Mouse (Mus musculus) thymus, postnatal 25 days (tissue): ENCODE results near the gene Nceh1.
A peak's percentile ranks its signal among the peaks of the same experiment; 100 is the strongest.

Source experiments
- DNase-seq: peaks from one replicate; pipeline ENCODE4 v3.0.0; 2022

The Nceh1 gene

GRCm38 (mm10) chr3:27191856-27192255 is 9.1 kb downstream of the Nceh1 start:
- DNase-seq = no peak

GRCm38 (mm10) chr3:27193844-27194317 is 11.1 kb downstream of the Nceh1 start:
- peak; percentile 21 for DNase-seq

GRCm38 (mm10) chr3:27195153-27195552 is 12.4 kb downstream of the Nceh1 start:
- DNase-seq = no peak

DNA sequence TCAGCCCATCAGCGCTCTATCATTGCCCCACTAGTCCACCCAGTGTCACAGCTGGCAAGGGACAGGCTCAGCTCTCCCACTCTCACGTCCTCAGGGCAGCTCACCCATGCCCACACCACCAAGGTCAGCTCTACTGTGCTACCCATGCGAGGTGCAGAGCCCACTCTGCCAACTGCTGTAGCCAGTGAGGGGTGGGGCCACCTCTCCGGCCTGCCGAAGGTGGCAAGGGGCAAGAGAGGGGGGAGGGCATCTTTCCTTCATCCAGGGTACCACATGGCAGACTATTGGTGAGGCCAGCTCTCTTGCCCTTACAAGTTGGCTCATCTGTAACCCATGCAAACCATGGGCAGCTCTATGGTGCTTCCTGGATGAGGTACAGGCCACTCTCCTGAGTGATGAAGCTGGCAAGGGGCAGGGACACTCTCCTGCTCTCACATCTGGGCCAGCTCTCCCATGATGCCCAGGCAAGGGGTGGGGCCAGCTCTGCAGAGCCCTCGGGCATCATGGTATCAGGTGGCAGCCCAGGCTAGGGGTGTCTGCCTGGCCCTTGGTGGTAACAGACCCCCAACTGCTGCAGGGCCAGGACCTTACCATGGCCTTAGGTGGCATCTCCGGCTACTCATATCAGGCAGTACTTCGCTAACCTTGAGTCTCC is 12.9 kb downstream of the Nceh1 start:
- no peak for DNase-seq

GRCm38 (mm10) chr3:27196529-27196928 is 13.8 kb downstream of the Nceh1 start:
- DNase-seq = no peak

GRCm38 (mm10) chr3:27197816-27198215 is 15.1 kb downstream of the Nceh1 start:
- DNase-seq = no peak

DNA sequence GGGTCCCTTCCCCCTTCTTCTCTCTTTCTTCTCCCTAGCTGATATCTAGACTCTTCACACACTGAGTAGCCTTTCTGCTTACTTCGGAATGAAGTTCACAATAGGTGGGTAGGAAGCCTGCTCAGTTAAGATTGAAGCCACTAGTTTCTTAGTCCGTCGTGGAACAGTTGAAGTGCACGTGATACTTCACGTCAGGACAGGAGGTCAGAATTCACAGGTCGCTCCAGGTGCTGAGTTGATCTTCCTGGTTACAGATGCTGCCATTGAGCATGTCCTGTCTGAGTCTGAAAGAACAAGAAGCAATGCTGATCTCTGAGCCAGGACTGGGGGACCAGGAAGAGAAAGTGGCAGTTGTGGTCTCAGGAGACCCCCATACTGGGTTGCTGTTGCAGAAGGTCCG is 16.4 kb downstream of the Nceh1 start:
- DNase-seq = no peak

DNA sequence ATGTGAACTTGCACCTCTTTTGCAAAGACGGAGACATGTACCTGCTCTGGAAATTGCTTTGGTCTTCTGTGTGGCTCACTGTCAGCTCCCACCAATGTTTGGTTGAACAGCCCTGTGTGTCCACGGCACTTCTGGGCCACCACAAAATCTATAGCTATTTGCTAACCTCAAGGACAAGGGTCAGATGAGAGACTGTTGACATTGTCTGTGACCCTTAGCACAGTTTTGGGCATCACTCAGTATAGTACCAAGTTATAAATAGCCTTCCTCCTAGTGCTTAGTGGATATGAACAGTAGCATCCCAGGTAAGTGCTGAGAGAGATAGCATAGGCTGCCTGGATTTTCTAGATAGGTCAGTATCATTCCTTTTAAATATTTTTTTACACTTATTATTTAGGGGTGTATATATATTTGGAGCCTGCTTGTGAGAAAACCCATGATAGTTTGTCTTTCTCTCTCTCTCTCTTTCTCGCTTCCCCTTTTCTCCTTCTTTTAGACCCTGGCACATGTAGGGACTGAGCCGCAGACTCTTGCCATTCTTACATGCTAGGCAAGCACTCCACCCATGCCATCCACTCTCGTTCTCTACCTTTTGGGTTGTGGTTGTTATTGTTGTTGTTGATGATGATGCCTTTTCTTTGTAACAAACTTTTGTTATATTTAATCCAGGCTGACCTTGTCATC is 19.1 kb downstream of the Nceh1 start:
- no peak for DNase-seq

GRCm38 (mm10) chr3:27205068-27205467 is 22.3 kb downstream of the Nceh1 start:
- no peak for DNase-seq

DNA sequence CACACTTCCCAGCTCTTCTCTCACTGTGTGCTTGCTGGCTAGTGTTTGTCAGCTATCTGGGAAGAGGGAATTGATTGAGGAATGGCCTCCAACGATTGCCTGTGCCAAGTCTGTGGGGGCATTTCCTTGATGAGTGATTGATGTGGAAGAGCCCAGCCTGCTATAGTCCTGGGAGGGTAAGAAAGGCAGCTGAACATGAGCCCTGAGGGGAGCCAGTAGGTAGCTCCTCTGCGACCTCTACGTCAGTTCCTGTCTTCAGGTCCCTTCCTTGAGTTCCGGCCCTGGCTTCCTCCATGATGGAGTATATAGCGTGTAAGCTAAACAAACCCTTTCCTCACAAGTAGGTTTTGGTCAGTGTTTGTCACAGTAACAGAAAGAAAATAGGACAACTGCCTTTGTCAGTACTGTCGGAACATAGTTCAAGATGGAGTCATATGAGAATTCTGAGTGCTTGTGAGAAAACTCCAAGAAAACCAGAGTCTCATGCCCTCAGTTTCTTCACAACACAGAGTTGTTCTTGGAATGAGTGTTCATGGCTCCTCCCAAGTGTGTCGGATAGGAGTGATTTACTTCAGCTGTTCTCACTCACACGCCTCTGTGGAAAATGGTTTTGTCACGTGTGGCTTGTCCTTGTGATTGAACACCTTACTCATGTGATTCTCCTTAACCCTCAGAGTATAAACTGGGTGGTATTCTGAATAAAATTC is 22.9 kb downstream of the Nceh1 start:
- no peak for DNase-seq

DNA sequence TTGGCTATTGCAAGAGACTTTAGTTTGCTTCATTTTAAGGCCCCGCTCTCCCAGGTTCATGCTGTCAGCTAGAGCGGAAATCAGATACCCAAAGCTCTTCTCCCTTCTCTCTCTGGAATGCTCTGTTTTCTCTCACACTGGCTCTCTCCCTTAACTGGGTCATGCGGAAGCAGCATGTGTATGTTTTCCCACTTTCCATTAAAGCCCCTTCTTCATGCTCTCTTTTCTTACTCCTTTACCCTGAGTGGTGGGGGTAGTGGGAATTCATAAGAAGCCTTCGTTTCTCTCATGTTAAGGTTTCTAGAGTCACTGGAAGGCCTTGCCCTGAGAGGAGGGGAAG is 23.4 kb downstream of the Nceh1 start:
- no peak for DNase-seq

- DNase-seq = no peak
Measured at GRCm38 (mm10) chr3:27206577-27206976, 23.8 kb downstream of the Nceh1 start.

- DNase-seq = no peak
Measured at GRCm38 (mm10) chr3:27209707-27210106, 26.9 kb downstream of the Nceh1 start.

DNA sequence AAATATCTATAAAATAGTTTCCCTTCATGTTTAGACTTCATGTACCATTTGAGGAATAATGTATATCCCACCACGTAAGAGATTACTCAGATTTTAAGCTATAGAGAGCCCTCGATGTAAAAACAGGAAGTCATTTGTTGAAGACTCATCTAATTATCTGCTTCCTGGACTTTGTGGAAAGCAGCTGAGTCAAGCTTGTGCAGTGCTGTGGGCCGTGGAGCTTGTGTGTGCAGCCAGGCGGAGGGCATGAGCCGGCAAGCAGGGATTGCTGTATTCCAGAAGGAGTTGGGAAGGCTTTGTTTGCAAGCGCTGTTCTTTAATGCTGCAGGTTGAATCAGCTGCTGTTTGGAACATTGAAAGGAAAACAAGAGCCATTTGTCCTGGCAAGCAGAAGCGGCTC is 27.5 kb downstream of the Nceh1 start:
- no peak for DNase-seq

GRCm38 (mm10) chr3:27214016-27214816 is 31.5 kb downstream of the Nceh1 start:
- no peak for DNase-seq

DNA sequence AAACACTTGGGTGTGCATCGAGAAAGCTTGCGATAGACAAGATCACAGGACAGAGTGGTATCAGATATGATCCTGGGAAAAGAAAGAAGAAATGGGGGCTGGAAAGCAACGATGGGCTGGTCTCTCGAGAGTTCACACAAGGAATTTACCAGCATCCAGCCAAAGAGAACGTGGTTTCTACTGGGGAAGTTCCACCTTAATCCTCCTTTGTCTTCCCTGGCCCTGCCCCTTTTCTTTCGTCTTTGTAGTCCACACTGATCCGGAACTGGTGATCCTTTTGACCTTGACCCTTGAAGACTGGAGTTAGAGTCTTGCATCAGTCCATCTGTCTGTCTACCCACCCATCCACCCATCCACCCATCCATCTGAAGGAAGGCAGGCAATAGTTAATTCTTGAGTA is 34.6 kb downstream of the Nceh1 start:
- DNase-seq = no peak

GRCm38 (mm10) chr3:27218604-27219003 is 35.8 kb downstream of the Nceh1 start:
- no peak for DNase-seq

DNA sequence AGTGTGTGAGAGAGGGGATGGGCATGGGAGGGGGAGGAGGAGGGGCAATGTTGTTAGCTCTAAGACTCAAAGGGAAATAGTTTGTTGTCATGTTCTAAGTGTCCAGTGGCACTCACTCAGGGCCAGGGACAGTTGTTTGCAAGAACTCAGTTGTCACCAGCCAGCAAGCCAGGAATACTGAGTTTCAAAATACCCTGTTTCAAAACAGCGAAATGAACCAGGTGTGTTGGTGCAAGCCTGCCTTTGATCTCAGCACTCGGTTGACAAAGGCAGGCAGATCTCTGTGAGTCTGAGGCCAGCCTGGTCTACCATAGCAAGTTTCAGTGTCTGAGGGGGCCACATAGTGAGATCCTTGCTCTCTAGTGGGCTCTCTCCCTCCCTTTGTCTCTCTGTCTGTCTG is 39.3 kb downstream of the Nceh1 start:
- no peak for DNase-seq

GRCm38 (mm10) chr3:27222488-27222887 is 39.7 kb downstream of the Nceh1 start:
- no peak for DNase-seq

DNA sequence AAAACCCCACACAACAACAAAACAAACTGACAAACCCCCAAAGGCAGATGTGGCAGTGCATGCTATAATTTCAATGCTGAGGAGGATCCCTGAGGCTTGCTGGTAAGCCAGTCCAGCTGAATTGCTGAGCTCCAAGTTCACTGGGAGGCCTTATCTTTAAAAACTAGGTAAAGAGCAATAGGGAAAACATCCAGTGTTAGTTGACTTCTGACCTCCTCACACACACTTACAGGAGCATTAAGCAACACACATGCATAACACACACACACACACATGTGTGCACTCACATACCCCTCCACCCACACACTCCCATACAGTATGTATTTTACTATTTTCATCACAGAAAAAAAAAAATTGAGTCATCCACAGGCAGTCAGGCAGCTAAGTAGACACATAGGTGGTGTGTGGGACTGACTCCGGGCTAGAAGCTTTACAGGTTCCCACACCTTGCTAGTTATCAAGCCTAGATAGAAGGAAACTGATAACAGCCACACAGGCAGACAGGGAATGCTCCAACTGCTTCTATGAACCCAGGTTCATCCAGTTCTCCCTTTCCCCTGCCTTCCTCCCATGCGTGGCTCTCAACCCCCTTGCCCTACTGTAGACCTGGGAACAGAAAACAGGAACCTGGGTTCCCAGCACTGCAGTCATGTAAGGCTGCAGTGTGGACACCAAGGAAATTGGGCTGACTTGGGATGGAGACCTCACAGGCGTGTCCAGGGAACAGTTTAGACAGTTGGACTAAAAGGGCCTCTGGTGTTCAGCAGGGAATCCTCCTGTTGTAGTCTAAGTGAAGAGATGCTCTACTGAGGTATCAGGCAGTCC is 45.1 kb downstream of the Nceh1 start:
- DNase-seq = no peak

- no peak for DNase-seq
Measured at GRCm38 (mm10) chr3:27228530-27229309, 46.0 kb downstream of the Nceh1 start.

DNA sequence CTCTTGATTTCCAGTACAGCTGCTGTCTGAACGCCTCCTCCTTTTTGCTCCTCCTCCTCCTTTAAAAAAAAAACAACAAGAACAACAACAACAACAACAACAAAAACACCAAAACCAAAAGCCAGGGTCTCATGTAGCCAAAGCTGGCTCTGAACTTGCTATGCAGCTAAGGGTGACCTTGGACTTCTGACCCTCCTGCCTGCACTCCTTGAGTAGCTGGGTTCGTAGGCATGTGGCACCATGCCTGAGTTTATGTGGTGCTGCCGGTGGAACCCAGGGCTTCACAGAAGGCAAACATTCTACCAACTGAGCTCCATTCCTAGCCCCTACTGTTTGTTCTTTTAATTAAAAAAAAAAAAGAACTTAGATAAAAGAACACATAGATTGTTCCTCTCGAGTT is 50.6 kb downstream of the Nceh1 start:
- no peak for DNase-seq
